Mouse (Mus musculus) cerebellum, adult (tissue): ENCODE results near the gene Gna11.

Source experiments
- ATAC-seq: cut with Nextera tagmentation; 2 replicates; pipeline ENCODE4 v1.9.2; 2017; ENCODE audit warnings: mild to moderate bottlenecking, moderate library complexity, mixed read lengths; ENCODE audit not compliant: insufficient number of reproducible peaks, low FRiP score, low TSS enrichment

Gna11 gene

DNA sequence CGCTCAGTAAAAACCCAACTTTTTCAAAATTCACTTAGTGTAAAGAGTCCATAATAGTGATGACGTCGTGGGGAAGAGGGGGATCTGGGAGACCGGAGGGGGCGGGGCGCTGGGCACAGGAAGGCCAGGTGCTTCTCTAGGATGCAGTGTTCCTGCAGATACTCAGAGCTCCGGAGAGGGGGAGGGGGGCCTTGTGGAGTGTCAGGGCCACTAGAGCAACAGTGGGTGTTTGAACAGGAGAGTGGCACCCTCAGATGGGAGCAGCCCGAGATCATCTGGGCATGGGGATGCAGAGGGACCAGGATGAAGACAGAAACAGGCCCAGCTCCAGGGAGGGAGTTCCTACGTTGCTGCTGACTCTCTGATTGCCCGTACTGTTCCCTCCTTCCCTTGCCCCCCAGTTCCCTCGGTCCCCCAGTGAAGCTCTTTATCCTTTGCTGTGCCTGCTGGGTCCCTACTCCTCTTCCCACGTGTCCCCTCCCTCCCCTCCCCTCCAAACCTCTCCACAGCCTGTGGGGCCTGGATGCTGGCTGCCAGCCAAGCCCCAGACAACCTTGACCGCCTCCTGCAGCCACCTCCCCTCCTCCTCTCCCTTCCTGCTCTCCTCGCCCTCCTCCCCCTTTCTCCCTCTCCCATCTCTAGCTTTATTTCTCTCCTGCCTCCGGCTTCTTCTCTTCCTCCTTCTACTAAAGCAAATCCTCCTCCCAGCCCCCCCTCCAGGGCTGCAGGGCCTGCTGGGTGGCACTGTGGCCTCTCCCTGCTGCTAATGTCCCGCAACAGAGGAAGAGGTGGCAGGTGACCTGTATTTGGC lies 23.6 kb upstream of the Gna11 start:
- no peak for ATAC-seq

DNA sequence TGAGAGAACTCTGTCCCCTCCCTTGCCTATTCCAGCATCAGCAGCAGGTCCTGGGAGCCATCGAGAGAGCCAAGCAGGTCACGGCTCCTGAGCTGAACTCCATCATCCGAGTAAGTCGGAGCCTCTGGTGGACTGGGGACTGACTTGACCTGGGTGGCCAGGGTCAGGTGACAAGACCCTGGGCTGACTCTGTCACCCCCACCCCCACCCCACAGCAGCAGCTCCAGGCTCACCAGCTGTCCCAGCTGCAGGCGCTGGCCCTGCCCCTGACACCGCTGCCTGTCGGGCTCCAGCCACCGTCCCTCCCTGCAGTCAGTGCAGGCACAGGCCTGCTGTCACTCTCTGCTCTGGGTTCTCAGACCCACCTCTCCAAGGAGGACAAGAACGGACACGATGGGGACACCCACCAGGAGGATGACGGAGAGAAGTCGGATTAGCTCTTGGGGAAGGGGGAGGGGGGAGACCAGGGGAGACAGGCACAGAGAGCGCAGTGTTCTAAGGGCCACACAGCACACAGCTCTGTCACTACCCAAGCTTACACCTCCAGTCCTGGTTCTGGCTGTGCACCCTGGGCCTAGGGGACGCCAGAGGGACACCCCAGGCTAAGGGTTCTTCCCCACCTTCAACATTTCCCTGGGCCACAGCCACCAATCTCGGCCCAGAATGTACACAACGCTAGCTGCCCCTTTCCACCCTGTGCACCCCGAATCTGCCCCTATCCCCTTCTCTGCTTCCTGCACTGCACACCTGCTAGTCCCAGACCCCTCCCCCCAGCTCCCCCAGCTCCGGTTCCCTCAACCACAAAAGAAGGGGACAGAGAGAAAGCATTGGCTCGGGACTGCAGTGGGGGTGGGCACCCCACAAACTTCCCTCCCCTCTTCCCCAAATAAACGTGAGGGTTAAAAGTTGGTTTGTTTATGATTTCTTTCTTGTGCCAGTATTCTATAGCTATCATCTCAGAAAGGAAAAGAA lies 20.6 kb upstream of the Gna11 start:
- no peak for ATAC-seq

DNA sequence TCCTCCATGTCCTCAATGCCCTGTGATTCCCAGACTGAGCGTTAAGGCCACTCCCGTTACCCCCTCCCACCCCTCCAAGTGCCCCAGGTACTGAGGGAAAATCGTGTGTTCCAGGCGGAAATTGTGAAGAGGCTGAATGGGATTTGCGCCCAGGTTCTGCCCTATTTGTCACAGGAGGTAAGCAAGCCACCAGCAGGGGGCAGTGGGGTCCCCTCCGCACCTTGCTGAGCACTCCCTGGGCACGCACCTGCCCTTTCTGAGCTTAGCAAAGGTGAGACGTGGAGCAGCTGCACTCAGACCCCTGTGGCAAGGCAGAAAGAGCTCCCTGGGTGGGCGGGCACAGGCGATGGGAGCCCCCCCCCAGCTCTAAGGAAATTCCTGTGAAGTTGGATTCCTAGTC lies 19.7 kb upstream of the Gna11 start:
- no peak for ATAC-seq

DNA sequence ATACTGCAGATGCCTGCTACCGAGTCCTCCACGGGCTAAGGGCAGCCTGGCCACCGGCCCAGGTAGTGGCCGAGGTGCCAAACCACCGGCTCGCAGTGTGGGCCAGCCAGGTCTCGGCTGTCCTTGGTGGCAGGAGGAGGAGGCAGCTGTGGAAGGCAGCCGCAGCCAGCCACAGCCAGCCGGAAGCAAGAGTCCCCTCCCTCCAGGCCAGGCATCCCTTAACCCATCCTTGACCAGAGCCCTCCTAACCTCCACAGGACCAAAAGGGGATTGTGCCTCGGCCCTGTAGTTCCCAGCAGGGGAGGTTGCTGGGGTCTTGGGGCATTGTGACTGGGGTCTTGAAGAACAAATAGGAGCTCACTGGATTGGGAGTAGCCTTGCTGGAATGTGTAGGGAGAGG lies 19.2 kb upstream of the Gna11 start:
- ATAC-seq = no peak

DNA sequence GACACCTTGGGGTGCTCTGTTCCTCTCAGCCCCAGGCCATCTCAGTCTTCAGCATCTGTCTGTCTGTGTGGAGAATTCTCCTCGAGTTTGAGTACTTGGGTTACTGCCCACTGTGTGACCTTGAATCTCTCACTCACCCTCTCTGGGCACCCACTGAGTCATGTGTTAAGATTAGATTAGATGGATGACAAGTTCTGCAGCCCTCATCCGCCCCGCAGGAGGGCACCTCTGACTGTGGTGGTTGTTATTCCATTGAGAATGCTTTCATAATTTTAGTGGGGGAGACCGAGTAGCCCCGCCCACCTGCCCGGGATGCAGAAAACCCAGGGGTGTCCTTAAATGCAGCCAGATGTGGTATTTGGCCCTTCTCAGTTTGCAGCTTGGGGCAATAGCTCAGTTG lies 18.5 kb upstream of the Gna11 start:
- no peak for ATAC-seq

DNA sequence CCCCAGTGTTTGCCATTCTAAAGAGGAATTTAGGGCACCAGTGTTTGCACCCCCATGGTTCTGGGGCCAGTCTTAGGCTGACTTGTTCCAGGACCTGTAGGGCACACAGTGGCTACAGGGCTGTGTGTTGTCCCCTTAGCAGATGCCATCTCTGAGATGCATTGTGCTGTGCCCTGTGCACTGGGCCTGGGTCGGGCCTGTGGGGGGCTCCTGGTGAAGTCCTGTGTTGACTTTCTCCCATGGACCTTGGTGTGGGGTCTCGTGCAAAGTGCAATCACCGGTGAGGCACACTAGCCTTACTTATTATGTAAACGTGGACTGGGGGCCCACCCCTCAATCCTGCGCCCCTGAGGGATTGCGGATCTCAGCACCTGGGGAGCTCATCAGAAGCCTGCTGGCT lies 17.4 kb upstream of the Gna11 start:
- ATAC-seq = no peak

DNA sequence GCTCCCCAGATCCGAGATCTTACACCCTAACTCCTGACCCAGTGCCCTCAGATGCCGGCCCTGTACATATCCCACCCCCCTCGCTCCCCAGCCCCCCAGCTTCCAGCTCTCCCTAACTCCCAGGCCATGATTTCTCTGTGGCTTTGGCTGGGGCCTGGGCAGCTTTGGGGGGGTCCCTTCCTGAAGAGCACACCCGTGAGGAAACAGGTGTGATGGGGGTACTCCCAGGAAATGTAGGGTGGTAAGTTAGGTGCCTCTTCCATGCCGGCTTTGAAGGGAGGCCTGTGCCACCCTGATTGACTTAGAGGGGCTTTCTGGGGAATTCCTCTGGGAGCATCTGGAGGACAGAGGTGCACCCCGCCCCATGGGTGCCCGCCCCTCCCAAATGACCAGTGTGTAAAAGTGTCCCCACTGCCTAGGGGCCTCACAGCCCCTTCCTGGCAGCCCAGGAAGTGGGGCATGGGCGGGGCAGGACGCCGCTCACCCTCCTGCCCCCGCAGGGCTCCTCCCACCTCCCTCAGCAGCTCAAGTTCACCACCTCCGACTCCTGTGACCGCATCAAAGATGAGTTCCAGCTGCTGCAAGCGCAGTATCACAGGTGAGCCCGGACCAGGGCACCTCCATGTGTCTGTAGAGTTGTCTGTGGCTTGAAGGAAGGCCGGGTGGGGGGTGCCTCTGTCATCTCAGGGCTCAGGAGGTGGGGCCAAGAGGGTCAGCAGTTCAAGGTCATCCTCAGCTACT lies 15.9 kb upstream of the Gna11 start:
- ATAC-seq = no peak

DNA sequence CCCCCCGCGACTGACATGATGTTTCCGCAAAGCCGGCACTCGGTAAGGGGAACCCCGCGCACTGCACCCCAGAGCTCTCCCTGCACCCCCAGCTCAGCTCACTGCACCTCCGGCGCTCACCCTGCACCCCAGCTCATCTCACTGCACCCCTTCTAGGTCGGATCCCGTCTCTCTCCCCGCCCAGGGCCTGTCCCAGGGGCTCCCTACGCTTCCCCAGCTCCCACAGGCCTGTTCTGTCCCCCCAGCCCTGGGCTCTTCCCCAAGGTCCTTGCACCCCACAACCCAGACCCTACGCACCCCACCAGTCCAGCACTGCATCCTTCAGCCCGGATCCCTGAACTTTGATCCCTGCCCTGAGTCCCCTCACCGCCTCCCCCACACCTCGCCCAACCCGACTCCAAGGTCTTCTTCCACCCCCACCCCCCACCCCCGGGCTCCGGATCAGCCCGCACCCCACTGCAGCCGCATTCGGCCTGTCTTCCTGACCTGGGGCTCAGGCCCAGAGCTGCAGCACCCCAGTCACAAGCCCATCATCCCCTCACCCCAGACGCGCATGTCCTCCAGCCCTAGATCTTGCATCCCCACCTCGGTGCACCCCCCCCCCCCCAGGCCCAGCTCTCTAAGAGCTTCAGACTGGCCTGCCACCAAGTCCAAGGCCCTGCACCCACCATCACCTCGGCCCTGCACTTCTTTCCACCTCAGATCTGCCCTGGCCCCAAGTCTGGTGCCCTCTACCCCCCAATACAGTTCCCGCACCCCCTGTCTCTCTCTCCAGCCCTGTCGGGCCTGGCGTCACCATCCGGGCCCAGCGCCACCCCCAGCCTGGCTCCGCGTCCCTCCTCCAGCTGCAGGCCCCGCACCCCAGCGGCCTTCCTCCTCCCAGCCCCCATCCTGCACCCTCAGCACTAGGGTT lies 14.9 kb upstream of the Gna11 start:
- peak; percentile 4; the same call in 1 of the 2 replicates for ATAC-seq

DNA sequence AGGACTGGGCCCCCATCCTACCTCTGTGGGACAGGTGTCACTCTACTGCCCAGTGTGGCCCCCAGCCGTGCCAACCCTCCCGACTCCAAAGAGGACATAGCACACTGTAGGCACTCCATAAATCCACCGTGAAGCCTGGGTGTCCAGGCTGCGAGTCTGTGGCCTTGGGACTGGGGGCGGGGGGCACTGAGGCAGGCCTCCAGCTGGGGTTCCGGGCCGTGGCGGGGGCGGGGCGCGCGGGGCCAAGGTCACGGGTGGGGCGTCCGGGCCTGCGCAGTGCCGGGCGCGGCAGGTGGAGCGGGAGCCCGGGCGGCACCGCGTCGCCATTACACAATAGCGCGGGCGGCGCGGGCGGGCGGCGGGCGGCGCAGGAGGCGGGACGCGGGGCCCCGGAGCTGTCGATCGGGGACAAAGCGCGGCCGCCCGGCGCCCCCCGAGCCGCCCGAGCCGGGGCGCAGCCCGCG lies 14.2 kb upstream of the Gna11 start, which contains the start of gene Aes:
TSS of gene Aes (plus strand) at position 326 of the 464 bp plus-strand sequence.
- ATAC-seq = peak; percentile 46; the same call in 1 of the 2 replicates

DNA sequence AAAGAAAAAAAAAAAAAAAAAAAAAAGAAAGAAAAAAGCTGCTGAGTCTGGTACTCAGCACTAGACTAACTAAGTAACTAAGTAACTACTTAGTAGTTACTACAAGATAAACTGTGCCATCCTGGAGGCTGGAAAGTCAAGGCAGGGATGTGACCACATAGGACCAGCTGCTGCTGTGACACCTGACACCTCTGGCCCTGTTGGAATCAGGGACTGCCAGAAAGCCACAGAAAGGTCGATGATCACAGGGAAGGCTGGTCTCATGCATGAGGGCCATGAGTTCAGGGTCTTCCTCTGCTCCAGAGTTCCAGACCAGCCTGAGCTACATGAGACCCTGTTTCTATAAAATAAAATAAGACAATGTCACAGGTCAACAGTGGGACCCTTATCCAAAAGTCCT lies 12.5 kb upstream of the Gna11 start:
- ATAC-seq = no peak

DNA sequence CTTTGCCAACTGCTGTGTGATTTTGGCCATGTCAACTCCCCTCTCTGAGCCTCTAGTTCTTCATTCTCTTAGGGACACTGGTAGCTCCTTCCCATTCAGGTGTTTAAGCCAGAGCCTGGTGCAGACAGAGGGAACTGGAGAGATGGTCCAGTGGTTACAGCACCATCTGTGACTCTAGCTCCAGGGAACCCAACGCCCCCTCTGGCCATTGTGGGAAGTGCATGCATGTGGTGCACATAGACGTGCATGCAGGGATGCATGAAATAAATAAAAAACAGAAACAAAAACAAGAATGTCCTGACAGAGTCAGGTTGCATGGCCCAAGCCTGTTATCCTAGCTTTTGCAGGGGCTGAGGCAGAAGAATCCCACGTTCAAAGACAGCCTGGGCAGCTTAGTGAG lies 11.3 kb upstream of the Gna11 start:
- ATAC-seq = no peak

DNA sequence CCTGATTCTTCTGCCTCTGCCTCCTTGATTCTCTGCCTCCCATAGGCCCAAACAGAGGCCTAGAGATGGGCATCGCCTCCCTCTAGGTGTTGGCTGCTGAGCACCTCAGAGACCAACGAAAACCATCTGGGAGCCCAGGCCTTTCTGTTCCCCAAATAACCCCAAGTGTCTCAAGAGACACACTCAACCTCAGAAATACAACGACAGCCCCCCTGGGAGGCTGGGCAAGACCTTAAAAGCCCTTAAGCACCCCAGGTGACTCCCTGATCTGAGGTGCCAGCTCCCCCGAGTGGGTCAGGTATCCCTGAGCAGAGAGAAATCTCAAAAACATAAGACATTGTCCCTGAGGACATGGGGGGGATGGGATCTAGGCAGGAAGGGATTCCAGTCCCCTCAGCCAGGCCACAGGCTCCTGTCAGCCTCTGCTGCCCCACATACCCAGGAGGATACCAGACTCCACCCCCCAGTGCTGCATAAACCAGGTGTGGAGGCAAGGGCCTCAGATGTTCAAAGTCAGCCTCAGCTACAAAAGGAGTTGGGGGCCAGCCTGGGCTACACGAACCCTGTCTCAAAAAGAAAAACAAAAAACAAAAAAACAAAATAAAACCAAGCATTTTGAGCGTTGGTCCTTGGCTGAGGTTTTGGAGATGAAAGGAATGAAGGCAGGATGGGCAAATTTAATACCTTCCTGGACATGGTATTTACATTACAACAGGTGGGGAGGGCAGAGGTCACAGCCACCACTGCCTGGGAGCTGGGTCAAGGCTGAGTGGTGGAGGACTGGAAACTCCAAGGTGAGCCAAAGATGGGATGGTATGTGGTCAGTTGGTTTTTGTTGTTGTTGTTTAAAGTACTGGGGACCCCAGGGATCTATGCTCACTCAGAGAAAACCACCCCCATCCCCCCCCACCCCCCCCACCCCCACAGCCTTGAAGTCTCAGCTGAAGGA lies 9.1 kb upstream of the Gna11 start:
- no peak for ATAC-seq

DNA sequence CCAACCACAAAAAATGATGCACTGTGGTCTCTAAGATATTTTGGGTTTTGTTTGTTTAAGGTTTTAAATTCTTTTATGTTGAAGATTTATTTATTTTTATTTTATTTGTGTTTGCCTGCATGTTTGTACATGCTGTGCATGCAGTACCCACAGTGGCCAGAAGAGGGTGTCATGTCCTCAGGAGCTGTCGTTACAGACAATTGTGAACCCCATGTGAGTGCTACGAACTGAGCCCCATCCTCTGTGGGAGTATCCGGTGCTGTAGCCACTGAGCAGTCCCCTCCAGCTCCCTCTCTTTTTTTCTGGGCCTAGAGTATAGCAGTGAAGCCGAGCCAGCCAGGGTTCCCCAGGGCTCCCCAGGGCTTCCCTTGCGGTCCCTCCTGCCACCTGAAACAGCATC lies 8.2 kb upstream of the Gna11 start:
- ATAC-seq = no peak

DNA sequence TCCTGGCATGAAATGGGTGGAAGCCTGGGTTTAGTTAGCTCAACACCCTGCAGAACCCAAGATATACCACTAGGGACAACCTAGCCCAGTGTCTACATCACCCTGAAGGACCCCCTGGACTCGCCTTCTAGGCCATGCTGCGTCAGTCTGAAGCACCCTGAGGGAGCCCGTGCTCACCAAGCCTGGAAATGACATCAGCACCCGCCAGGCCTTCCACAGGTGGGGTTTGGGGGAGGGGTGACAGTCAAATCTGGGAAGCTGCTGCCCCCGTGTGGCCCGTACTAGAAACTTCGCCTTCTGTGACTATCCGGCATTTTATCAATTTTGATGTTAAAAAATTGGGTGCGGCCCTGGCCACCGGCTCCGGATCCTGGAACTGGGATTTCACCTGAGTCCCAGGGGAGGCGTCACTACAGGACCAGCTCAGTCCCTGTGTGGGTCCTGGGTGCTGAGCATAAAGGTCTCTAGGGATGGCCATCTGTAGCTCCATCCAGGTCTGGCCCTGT lies 6.7 kb upstream of the Gna11 start:
- peak; percentile 62; the same call in 1 of the 2 replicates for ATAC-seq

DNA sequence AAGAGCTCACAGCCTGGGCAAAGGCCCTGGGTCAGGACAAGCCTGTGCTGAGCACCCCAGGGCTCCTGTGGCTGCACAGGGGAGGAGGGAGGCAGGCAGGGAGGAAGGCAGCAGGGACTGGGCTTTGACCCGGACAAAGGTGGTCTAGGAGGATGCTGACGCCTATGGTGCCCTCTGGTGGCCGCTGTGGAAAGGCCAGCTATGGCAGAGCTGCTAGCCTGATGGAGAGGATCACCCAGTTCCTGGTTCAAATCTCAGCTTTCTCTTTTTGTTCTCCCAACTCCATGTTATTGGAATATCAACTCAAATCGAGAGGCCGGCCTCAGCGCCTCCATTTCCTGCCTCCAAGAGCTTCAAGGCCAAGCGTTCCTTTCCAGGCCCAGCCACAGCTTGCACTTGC lies 5.3 kb upstream of the Gna11 start:
- no peak for ATAC-seq

DNA sequence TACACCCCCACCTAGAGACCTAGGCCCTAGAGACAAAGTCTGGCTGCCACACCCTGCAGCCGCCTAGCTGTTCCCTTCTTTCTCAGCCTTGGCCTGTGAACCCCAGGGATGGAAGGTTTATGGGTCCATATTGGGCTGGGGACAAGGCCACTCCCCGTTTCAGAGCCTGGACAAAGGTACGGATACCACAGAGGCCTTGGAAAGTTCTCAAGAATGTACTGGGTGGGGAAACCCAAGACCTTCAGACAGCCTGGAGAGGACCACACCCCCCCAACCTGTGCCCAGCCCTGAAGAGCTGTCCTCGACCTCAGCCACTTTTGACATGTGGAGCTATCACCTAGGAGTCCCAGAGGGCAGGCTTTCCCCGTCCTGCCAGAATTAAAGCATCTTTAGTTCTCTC lies 4.0 kb upstream of the Gna11 start:
- ATAC-seq = no peak

DNA sequence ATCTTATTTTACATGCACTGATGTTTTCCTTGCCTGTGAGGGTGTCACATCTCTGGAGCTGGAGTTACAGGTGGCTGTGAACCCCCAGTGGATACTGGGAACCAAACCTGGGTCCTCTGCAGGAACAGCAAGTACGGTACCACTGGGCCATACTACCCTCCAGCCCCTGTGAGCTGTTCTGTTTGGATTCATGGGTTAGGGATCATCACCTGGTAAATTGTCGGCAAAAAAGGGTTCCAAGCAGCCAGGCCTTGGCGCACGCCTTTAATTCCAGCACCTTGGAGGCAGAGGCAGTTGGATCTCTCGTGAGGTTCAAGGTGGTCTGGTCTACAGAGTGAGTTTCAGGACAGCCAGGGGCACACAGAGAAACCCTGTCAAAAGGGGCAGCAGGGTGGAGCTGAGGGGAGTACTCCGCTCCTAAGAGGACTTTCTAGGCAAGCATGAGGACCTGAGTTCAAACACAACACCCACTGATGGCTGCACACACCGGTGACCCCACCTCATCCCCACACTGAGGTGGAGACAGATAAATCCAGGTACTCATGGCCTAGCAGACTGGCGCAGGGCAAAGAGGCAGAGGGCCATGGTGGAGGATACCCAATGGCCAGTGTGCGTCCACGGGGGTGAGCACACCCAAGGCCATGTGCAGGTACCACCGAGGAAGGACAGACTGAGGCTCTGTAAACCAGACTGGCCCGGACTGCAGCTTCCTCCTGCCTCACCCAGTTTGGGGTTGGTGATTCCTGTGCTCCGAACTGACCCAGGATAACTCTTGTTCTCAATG lies 2.0 kb upstream of the Gna11 start:
- no peak for ATAC-seq
